Mouse (Mus musculus): Measurements from ENCODE around the gene Fbxo17.

Fbxo17 gene

GRCm38 (mm10) chr7:28717726-28718125 is 1.1 kb downstream of the Fbxo17 start:
- DNase-seq (ENCODE audit: low read depth, low spot score), result no peak

- no peak for DNase-seq (ENCODE audit: low read depth, low spot score)
These were observed 2.6 kb downstream of the Fbxo17 start for GRCm38 (mm10) chr7:28719159-28719558.

- DNase-seq (ENCODE audit: low read depth, low spot score), result no peak
These were observed 3.0 kb downstream of the Fbxo17 start for GRCm38 (mm10) chr7:28719650-28720049.

GRCm38 (mm10) chr7:28720753-28721537 is 4.3 kb downstream of the Fbxo17 start:
- peak; percentile 31 for DNase-seq (ENCODE audit: low read depth, low spot score)

- no peak for DNase-seq (ENCODE audit: low read depth, low spot score)
These were observed 5.5 kb downstream of the Fbxo17 start for GRCm38 (mm10) chr7:28722079-28722478.

GRCm38 (mm10) chr7:28724613-28725012 is 8.0 kb downstream of the Fbxo17 start:
- no peak for DNase-seq (ENCODE audit: low read depth, low spot score)

GRCm38 (mm10) chr7:28726600-28726999 is 10.0 kb downstream of the Fbxo17 start:
- peak; percentile 95 for DNase-seq (ENCODE audit: low read depth, low spot score)

- DNase-seq (ENCODE audit: low read depth, low spot score), result peak; percentile 79
These were observed 11.2 kb downstream of the Fbxo17 start for GRCm38 (mm10) chr7:28727649-28728340.

- DNase-seq (ENCODE audit: low read depth, low spot score), result peak; percentile 79
These were observed 15.9 kb downstream of the Fbxo17 start for GRCm38 (mm10) chr7:28732341-28733142.

GRCm38 (mm10) chr7:28733211-28733610 is 16.6 kb downstream of the Fbxo17 start:
- DNase-seq (ENCODE audit: low read depth, low spot score), result no peak

GRCm38 (mm10) chr7:28735701-28736100 is 19.1 kb downstream of the Fbxo17 start:
- DNase-seq (ENCODE audit: low read depth, low spot score), result no peak

GRCm38 (mm10) chr7:28739829-28740228 is 23.2 kb downstream of the Fbxo17 start:
- DNase-seq (ENCODE audit: low read depth, low spot score), result no peak

- DNase-seq (ENCODE audit: low read depth, low spot score), result no peak
These were observed 24.3 kb downstream of the Fbxo17 start for GRCm38 (mm10) chr7:28740949-28741348.

GRCm38 (mm10) chr7:28741368-28741708 is 24.7 kb downstream of the Fbxo17 start:
- peak; percentile 9 for DNase-seq (ENCODE audit: low read depth, low spot score)

GRCm38 (mm10) chr7:28741709-28742438 is 25.3 kb downstream of the Fbxo17 start, which contains the start of the genes Mrps12 and Sars2:
Gene Mrps12, minus strand, starts transcription at chr7:28741820.
Gene Sars2, plus strand, starts transcription at chr7:28741992.
- DNase-seq (ENCODE audit: low read depth, low spot score), result peak; percentile 99

- DNase-seq (ENCODE audit: low read depth, low spot score), result no peak
These were observed 33.3 kb downstream of the Fbxo17 start for GRCm38 (mm10) chr7:28749935-28750334.

- no peak for DNase-seq (ENCODE audit: low read depth, low spot score)
These were observed 39.5 kb downstream of the Fbxo17 start, which contains the start of gene Ccer2 for GRCm38 (mm10) chr7:28756079-28756478. Gene Ccer2, plus strand, starts transcription at chr7:28756174.

GRCm38 (mm10) chr7:28758623-28759022 is 42.0 kb downstream of the Fbxo17 start:
- no peak for DNase-seq (ENCODE audit: low read depth, low spot score)

GRCm38 (mm10) chr7:28761907-28762306 is 45.3 kb downstream of the Fbxo17 start:
- DNase-seq (ENCODE audit: low read depth, low spot score), result no peak

GRCm38 (mm10) chr7:28765211-28765610 is 48.6 kb downstream of the Fbxo17 start:
- DNase-seq (ENCODE audit: low read depth, low spot score), result no peak

GRCm38 (mm10) chr7:28766173-28766879 is 49.7 kb downstream of the Fbxo17 start, which contains the start of gene Sirt2:
Gene Sirt2, plus strand, starts transcription at chr7:28766735.
- DNase-seq (ENCODE audit: low read depth, low spot score), result peak; percentile 99

Measured in brain, adult 2 months (tissue).